Mouse (Mus musculus) stomach, embryonic 15.5 days (tissue): ENCODE measurements at regions not wholly inside any gene's neighbourhood (a gene's known extent, or its start where the extent isn't known, plus 50 kb on each side); places are given as distances from the start of the nearest gene placed in this dataset.
A peak's percentile ranks its signal among the peaks of the same experiment; 100 is the strongest.

Source experiments
- ATAC-seq: fragments of 200-750 bp; cut with Nextera tagmentation; 2 replicates; pipeline ENCODE4 v1.8.0; 2017; ENCODE audit warnings: low read depth, moderate number of reproducible peaks, moderate TSS enrichment; ENCODE audit not compliant: insufficient read depth, low FRiP score
- H3K27ac ChIP-seq: fragments of 300-500 bp; sonication (generic); 2 replicates; pipeline ENCODE4 v1.5.1; 2015; ENCODE audit warnings: mild to moderate bottlenecking, inconsistent platforms
- H3K27me3 ChIP-seq: fragments of 300-500 bp; sonication (generic); replicated peaks from 2 replicates; pipeline ENCODE4 v1.6.1; 2015; ENCODE audit warnings: inconsistent platforms
- H3K36me3 ChIP-seq: fragments of 300-500 bp; sonication (generic); 2 replicates; pipeline ENCODE4 v1.6.1; 2015; ENCODE audit warnings: inconsistent platforms
- H3K4me1 ChIP-seq: fragments of 300-500 bp; sonication (generic); 2 replicates; pipeline ENCODE4 v1.6.1; 2015; ENCODE audit warnings: inconsistent platforms
- H3K4me2 ChIP-seq: fragments of 300-500 bp; sonication (generic); 2 replicates; pipeline ENCODE4 v1.6.1; 2015; ENCODE audit warnings: mild to moderate bottlenecking, inconsistent platforms
- H3K4me3 ChIP-seq: fragments of 300-500 bp; sonication (generic); replicated peaks from 2 replicates; pipeline ENCODE4 v1.5.1; 2015; ENCODE audit warnings: inconsistent platforms
- H3K9ac ChIP-seq: fragments of 300-500 bp; sonication (generic); 2 replicates; pipeline ENCODE4 v1.6.1; 2015; ENCODE audit warnings: inconsistent platforms
- H3K9me3 ChIP-seq: fragments of 300-500 bp; sonication (generic); 2 replicates; pipeline ENCODE4 v1.6.1; 2016; ENCODE audit warnings: inconsistent platforms
- WGBS: fragments of 180-500 bp; shearing (Covaris S2); methylation state at CpG from one replicate; pipeline ENCODE4 v1.1.7; 2015; 5-methylcytosine and 5-hydroxymethylcytosine counted together

- H3K27ac ChIP-seq: no peak overlapping the region
- 76% methylated on average over 4 of the region's 4 CpGs for WGBS
- ATAC-seq: no peak
- H3K9me3 ChIP-seq: no peaks in the 10 kb centered on the region
- H3K9ac ChIP-seq: no peak overlapping the region
- no peak overlapping the region for H3K4me2 ChIP-seq
- H3K27me3 ChIP-seq: no peaks in the 10 kb centered on the region
- no peak overlapping the region for H3K4me3 ChIP-seq
- H3K4me1 ChIP-seq: no peaks in the 10 kb centered on the region
- no peaks in the 10 kb centered on the region for H3K36me3 ChIP-seq
Observed at GRCm38 (mm10) chr4:135012945-135013344, 82.2 kb downstream of the Syf2 start.

- Histone ChIP-seq H3K4me2 (no peak overlapping the region), H3K9me3 (no peaks in the 10 kb centered on the region), H3K9ac (no peak overlapping the region), H3K27ac (no peak overlapping the region), H3K27me3 (no peaks in the 10 kb centered on the region), H3K4me3 (no peak overlapping the region), H3K36me3 (no peaks in the 10 kb centered on the region), H3K4me1 (no peaks in the 10 kb centered on the region)
- ATAC-seq: no peak
- WGBS: 55% methylated on average over 2 of the region's 2 CpGs
Observed at GRCm38 (mm10) chr4:135013932-135014331, 83.2 kb downstream of the Syf2 start.

GRCm38 (mm10) chr4:135018018-135018417 lies 87.3 kb downstream of the Syf2 start:
- Histone ChIP-seq H3K4me3 (no peak overlapping the region), H3K27me3 (no peaks in the 10 kb centered on the region), H3K36me3 (no peaks in the 10 kb centered on the region), H3K4me2 (no peak overlapping the region), H3K9ac (no peak overlapping the region), H3K4me1 (no peaks in the 10 kb centered on the region), H3K9me3 (no peaks in the 10 kb centered on the region), H3K27ac (no peak overlapping the region)
- ATAC-seq: no peak
- 22% methylated on average over 8 of the region's 8 CpGs for WGBS

- Histone ChIP-seq H3K36me3 (no peaks in the 10 kb centered on the region), H3K4me2 (no peak overlapping the region), H3K27ac (no peak overlapping the region), H3K9me3 (no peaks in the 10 kb centered on the region), H3K4me1 (no peaks in the 10 kb centered on the region), H3K9ac (no peak overlapping the region), H3K27me3 (no peaks in the 10 kb centered on the region), H3K4me3 (no peak overlapping the region)
- ATAC-seq: no peak
- WGBS: 58% methylated on average over 2 of the region's 2 CpGs
Observed at GRCm38 (mm10) chr4:135019120-135019519, 88.4 kb downstream of the Syf2 start.

GRCm38 (mm10) chr4:135020262-135020991 lies 89.7 kb downstream of the Syf2 start:
- no peak overlapping the region for H3K27ac ChIP-seq
- no peak for ATAC-seq

GRCm38 (mm10) chr4:135023200-135023599 lies 92.5 kb downstream of the Syf2 start:
- WGBS: 95% methylated on average over 5 of the region's 5 CpGs
- Histone ChIP-seq H3K9me3 (no peaks in the 10 kb centered on the region), H3K27me3 (no peaks in the 10 kb centered on the region), H3K9ac (no peak overlapping the region), H3K36me3 (no peaks in the 10 kb centered on the region), H3K4me3 (no peak overlapping the region), H3K4me1 (0 out of 2 replicates have a peak, but pooled peaks cover 11% of the 10 kb centered on the region), H3K4me2 (no peak overlapping the region), H3K27ac (no peak overlapping the region)
- no peak for ATAC-seq

More at GRCm38 (mm10) chr4:135020262-135020991, 89.7 kb downstream of the Syf2 start:
- Histone ChIP-seq H3K9ac (no peak overlapping the region), H3K9me3 (no peaks in the 10 kb centered on the region), H3K4me1 (0 out of 2 replicates have a peak, but pooled peaks cover 3% of the 10 kb centered on the region), H3K36me3 (no peaks in the 10 kb centered on the region), H3K4me3 (no peak overlapping the region), H3K27me3 (no peaks in the 10 kb centered on the region), H3K4me2 (no peak overlapping the region)
- WGBS: 69% methylated on average over 8 of the region's 8 CpGs

GRCm38 (mm10) chr4:135025802-135026201 lies 94.7 kb upstream of the Runx3 start:
- H3K9me3 ChIP-seq: no peaks in the 10 kb centered on the region
- no peak overlapping the region for H3K27ac ChIP-seq
- no peaks in the 10 kb centered on the region for H3K36me3 ChIP-seq
- H3K4me2 ChIP-seq: peak overlapping the region; percentile 11; the same call in 1 of the 2 replicates
- H3K4me1 ChIP-seq: 0 out of 2 replicates have a peak, but pooled peaks cover 11% of the 10 kb centered on the region
- H3K4me3 ChIP-seq: no peak overlapping the region
- ATAC-seq: no peak
- no peaks in the 10 kb centered on the region for H3K27me3 ChIP-seq
- WGBS: 25% methylated on average over 18 of the region's 18 CpGs
- no peak overlapping the region for H3K9ac ChIP-seq

- Histone ChIP-seq H3K4me3 (no peak overlapping the region), H3K36me3 (no peaks in the 10 kb centered on the region), H3K9ac (no peak overlapping the region), H3K4me1 (0 out of 2 replicates have a peak, but pooled peaks cover 11% of the 10 kb centered on the region), H3K27me3 (no peaks in the 10 kb centered on the region), H3K4me2 (no peak overlapping the region), H3K27ac (no peak overlapping the region), H3K9me3 (no peaks in the 10 kb centered on the region)
- ATAC-seq: no peak
- WGBS: 41% methylated on average over 8 of the region's 8 CpGs
Observed at GRCm38 (mm10) chr4:135027136-135027535, 93.3 kb upstream of the Runx3 start.

GRCm38 (mm10) chr4:135029723-135030122 lies 90.7 kb upstream of the Runx3 start:
- no peak overlapping the region for H3K27ac ChIP-seq
- H3K27me3 ChIP-seq: no peaks in the 10 kb centered on the region
- no peak overlapping the region for H3K4me2 ChIP-seq
- ATAC-seq: no peak
- no peak overlapping the region for H3K4me3 ChIP-seq
- 82% methylated on average over 2 of the region's 2 CpGs for WGBS
- H3K9ac ChIP-seq: no peak overlapping the region
- H3K9me3 ChIP-seq: no peaks in the 10 kb centered on the region
- 0 out of 2 replicates have a peak, but pooled peaks cover 11% of the 10 kb centered on the region for H3K4me1 ChIP-seq
- no peaks in the 10 kb centered on the region for H3K36me3 ChIP-seq

- no peak overlapping the region for H3K27ac ChIP-seq
- no peak overlapping the region for H3K4me3 ChIP-seq
- H3K4me2 ChIP-seq: no peak overlapping the region
- H3K36me3 ChIP-seq: no peaks in the 10 kb centered on the region
- WGBS: 31% methylated on average over 9 of the region's 9 CpGs
- no peaks in the 10 kb centered on the region for H3K9me3 ChIP-seq
- H3K4me1 ChIP-seq: peaks cover 5% of the 10 kb centered on the region; the same call in 1 of the 2 replicates
- H3K9ac ChIP-seq: no peak overlapping the region
- H3K27me3 ChIP-seq: no peaks in the 10 kb centered on the region
- no peak for ATAC-seq
Observed at GRCm38 (mm10) chr4:135032461-135032860, 88.0 kb upstream of the Runx3 start.

GRCm38 (mm10) chr4:135033302-135033701 lies 87.2 kb upstream of the Runx3 start:
- Histone ChIP-seq H3K36me3 (no peaks in the 10 kb centered on the region), H3K4me1 (peaks cover 5% of the 10 kb centered on the region; the same call in 1 of the 2 replicates), H3K4me3 (no peak overlapping the region), H3K27me3 (no peaks in the 10 kb centered on the region), H3K27ac (no peak overlapping the region), H3K4me2 (no peak overlapping the region), H3K9ac (no peak overlapping the region), H3K9me3 (no peaks in the 10 kb centered on the region)
- ATAC-seq: no peak
- 63% methylated on average over 8 of the region's 8 CpGs for WGBS

- no peak overlapping the region for H3K4me3 ChIP-seq
- ATAC-seq: no peak
- H3K4me2 ChIP-seq: no peak overlapping the region
- no peaks in the 10 kb centered on the region for H3K36me3 ChIP-seq
- peaks cover 5% of the 10 kb centered on the region; the same call in 1 of the 2 replicates for H3K4me1 ChIP-seq
- no peak overlapping the region for H3K9ac ChIP-seq
- no peaks in the 10 kb centered on the region for H3K9me3 ChIP-seq
- no peaks in the 10 kb centered on the region for H3K27me3 ChIP-seq
- no peak overlapping the region for H3K27ac ChIP-seq
- WGBS: 29% methylated on average over 7 of the region's 7 CpGs
Observed at GRCm38 (mm10) chr4:135034406-135034805, 86.0 kb upstream of the Runx3 start.
